Mouse (Mus musculus) T-helper 2 cell (primary cell): ENCODE data around the gene Lrch2.
"Not testable (repeated sequence)": the region's sequence is repeated elsewhere in the genome, so short reads cannot be mapped to it uniquely, and the experiment has no call there.

Experiments
- in situ Hi-C: fragments of 300-600 bp; cut with MboI, MseI; formaldehyde crosslinking; loops from one replicate; pipeline ENCODE4 v1.15.1; 2025; ENCODE audit warnings: high pct_unique_total_duplicates

Gene Lrch2

DNA sequence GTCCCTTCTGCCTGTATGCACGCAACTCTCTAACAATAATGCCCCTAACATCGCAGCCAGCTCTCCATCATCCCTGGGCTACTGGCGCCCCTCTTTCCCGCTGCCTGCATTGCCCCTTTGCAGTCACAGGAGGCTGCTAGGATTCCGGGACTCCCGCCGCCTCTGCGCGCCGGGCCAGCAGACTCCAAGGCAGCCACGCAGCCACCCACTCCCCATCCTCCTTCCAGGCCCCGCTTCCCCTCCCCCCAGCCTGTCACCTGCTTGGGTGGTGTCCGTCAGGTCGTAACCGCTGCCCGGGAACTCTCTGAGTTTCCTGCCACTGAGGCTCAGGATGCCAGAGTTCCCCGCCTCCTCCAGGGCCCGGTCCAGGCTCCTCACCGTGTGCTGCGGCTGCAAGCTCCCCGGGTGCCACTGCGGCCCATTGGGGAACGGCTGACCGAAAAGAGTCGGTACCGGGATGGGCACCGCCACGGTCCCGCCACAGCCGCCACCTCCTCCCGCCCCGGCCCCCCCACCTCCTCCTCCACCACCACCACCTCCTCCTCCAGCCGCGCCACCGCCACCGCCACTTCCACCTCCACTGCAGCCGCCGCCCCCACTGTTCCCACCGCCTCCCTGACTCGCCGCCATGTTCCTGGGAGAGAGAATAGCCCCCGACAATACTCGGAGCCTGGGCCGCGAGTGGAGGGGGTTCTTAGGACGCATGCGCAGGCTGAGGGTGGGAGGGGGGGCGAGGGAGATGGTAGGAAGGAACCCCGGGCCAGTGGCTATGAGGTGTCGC, at the start of gene Lrch2:
TSS of gene Lrch2 (minus strand) at position 661 of the 781 bp plus-strand sequence.
- in situ Hi-C loops: no loop called here

GRCm38 (mm10) chrX:147540934-147541870, 12.7 kb downstream of the Lrch2 start:
- in situ Hi-C loops: no loop called here

DNA sequence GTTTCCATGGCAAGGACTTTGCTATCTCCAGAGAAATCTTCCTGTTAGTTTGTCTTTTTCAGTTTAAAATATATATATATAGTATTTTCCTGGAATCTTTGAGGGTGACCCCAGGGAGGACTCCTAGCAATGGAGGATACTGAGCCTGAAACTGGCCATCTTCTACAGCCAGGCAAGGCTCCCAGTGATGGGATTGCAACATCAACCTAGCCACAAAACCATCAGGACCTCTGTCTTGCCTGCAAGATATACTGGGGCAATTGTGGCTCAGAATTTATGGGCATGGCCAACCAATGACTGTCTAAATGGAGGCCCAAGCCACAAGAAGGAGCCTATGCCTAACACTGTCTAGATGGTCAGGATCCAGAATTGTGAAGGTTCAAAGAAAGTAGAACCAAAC, 15.5 kb downstream of the Lrch2 start:
- in situ Hi-C loops: no loop called here

DNA sequence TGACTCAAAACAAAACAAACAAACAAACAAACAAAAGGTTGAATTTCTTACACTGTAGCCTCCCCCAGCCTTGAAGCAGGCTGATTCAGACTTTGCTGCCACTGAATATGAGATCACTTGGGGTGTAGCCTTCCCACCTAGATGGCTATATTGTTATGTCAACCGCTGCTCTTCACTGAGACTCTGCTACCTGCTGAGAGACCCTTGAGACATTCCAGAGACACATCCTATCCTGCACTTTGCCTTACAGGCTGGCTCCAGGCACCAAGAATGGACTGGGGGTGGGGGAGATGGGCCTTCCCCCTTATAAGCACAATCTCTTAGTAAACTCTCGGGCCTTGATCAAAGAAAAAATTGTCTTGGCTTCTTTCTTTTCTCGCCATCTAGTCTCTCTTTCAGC, 16.8 kb downstream of the Lrch2 start:
- in situ Hi-C loops: not testable (repeated sequence)

GRCm38 (mm10) chrX:147535616-147536015, 18.3 kb downstream of the Lrch2 start:
- in situ Hi-C loops: no loop called here

GRCm38 (mm10) chrX:147531675-147532074, 22.2 kb downstream of the Lrch2 start:
- in situ Hi-C loops: no loop called here

DNA sequence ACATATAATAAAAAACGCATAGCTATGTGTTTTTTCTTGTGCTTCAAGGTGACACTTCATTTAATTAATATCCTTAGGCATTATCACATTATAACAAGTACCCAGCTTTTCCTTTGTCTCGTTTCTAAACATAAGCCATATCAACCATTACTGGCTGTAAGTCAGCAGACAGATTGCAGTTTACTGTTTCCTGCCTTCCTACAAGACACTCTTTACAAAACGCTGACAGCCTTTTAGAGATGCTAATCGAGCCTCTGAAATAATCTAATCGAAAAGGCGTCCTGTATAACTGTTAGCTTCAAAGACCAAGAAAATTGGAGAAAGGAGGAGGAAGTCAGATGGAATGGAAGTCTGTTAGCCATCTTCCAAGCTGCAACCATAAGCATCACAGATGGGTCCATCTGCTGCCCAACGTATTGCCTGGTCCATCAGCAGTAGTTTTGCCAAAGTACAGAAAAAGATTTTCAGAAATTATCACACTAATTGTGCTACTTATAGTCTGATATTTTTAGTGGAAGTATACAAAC, 26.2 kb downstream of the Lrch2 start:
- in situ Hi-C loops: no loop called here

- in situ Hi-C loops: no loop called here
These were observed 64.3 kb downstream of the Lrch2 start for GRCm38 (mm10) chrX:147489551-147489950.

DNA sequence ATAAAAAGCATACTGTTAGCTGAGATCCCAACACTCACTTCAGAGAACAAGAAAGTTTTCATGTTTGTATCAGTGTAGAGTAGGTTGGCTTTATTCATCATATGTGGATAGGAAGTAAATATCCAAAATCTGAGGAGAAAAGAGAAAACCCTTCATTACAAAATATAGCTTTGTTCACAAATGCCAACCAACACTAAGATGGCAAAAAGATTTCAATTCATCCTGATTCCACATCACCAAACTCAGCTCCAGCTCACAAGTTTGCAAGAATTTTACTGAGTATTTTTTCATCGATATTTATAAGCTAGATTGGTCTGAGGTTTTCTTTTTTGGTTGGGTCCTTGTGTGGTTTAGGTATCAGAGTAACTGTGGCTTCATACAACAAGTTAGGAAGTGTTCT, 100.3 kb downstream of the Lrch2 start, which contains the start of gene Vmn1r239-ps:
TSS of gene Vmn1r239-ps (minus strand) at position 101 of the 400 bp plus-strand sequence.
- in situ Hi-C loops: not testable (repeated sequence)

DNA sequence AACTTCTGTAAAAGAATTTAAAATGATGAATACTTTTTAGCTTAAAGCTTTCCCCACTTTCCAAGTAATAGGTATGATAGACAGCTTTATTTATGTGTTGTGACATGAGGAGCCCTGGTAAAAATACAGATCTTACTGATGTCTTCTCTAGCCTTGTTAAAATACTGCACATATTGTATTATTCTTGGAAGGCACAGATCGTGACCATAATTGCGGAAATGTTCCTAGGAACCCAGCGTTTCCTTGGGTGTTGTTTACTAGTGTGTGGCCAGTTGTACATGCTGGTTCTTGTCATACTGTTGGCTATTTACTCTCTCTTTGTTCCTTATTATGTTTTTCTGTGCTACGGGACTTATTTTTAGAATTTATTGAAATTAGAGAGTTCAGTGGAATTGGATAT, 110.5 kb downstream of the Lrch2 start:
- in situ Hi-C loops: no loop called here

DNA sequence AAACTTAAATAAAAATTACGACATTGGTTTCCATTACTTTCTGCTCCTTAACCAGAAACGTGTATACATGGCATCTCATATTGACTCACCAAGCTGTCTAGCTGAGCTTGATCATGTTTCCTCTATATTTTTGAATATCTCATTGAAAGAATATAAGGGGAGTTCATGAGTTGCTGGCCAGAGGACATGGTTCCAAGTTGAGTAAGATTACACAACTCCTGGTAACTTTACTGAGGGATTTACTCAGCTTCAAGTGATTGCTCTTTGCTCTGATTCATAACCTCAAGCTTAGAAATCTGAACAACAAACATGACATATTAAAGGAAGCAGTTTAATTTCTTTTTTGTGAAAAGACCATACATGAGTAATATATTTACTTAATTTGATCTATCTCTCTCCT, 118.5 kb downstream of the Lrch2 start:
- in situ Hi-C loops: no loop called here

GRCm38 (mm10) chrX:147429753-147430152, 124.1 kb downstream of the Lrch2 start:
- in situ Hi-C loops: no loop called here

DNA sequence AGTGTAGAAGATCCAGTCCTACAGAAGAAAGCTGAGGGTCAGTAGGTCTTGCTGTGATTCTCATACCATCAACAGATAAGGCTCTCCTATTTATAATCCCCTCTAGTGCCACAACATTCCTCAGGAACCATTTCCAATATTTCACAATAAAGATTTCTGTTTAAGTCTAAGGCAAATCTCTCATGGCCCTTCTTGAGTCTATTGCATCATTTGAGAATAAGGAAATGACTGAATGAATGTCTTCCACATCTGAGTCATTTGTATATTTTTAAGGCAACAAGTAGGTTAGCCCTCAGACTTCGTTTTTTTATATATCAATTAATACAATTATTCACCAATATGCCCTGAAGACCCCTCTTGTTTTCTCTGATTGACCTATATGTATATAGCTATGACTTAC, 124.8 kb downstream of the Lrch2 start, which contains the start of gene Il13ra2:
TSS of gene Il13ra2 (minus strand) at position 64 of the 400 bp plus-strand sequence.
- in situ Hi-C loops: no loop called here
